Mouse (Mus musculus) heart, embryonic 14.5 days (tissue): ENCODE measurements around the gene Kcnab1. TPM values are rescaled to one million over a fixed set of nuclear protein-coding genes. Genes with fewer than 3 reads are reported as not detected.

Experiments used
- ATAC-seq: fragments of 200-750 bp; cut with Nextera tagmentation; 2 replicates; pipeline ENCODE4 v1.8.0; 2017; ENCODE audit warnings: low read depth, moderate TSS enrichment; ENCODE audit not compliant: insufficient number of reproducible peaks, insufficient read depth, low FRiP score
- H3K27ac ChIP-seq, 2 experiments: fragments of 200-500 bp in 1 of 2; fragments of 300-500 bp in 1 of 2; sonication (generic) in 1 of 2; replicated peaks in 1 of 2; 2 replicates each; pipeline ENCODE4 v1.5.1; 2012 to 2014; ENCODE audit warnings: low read depth in 2 of 2, low read length in 2 of 2, control low read depth in 1 of 2, mild to moderate bottlenecking in 1 of 2, mixed read lengths in 1 of 2; ENCODE audit not compliant: control insufficient read depth in 1 of 2, insufficient read depth in 1 of 2
- H3K27me3 ChIP-seq: fragments of 300-500 bp; sonication (generic); 2 replicates; pipeline ENCODE4 v1.6.1; 2014; ENCODE audit warnings: mild to moderate bottlenecking, low read length, control low read depth; ENCODE audit not compliant: control insufficient read depth, insufficient read depth
- H3K36me3 ChIP-seq: fragments of 300-500 bp; sonication (generic); 2 replicates; pipeline ENCODE4 v1.6.1; 2014; ENCODE audit warnings: mild to moderate bottlenecking, control low read depth, low read length, mixed read lengths; ENCODE audit not compliant: control insufficient read depth, insufficient read depth
- H3K4me1 ChIP-seq, 2 experiments: fragments of 200-500 bp in 1 of 2; fragments of 300-500 bp in 1 of 2; sonication (generic) in 1 of 2; 2 replicates each; pipeline ENCODE4 v1.6.1; 2012 to 2014; ENCODE audit warnings: low read length in 2 of 2, control low read depth in 1 of 2, mixed read lengths in 1 of 2; ENCODE audit not compliant: control insufficient read depth in 2 of 2, insufficient read depth in 2 of 2
- H3K4me2 ChIP-seq: fragments of 300-500 bp; sonication (generic); 2 replicates; pipeline ENCODE4 v1.6.1; 2014; ENCODE audit warnings: mild to moderate bottlenecking, low read length
- H3K4me3 ChIP-seq, 2 experiments: fragments of 200-500 bp in 1 of 2; fragments of 300-500 bp in 1 of 2; sonication (generic) in 1 of 2; 2 replicates each; pipeline ENCODE4 v1.5.1; 2012 to 2014; ENCODE audit warnings: low read length in 2 of 2, mild to moderate bottlenecking in 2 of 2, control low read depth in 1 of 2, low read depth in 1 of 2, moderate library complexity in 1 of 2; ENCODE audit not compliant: control insufficient read depth in 1 of 2, insufficient read depth in 1 of 2
- H3K9ac ChIP-seq: fragments of 300-500 bp; sonication (generic); 2 replicates; pipeline ENCODE4 v1.6.1; 2014; ENCODE audit warnings: mild to moderate bottlenecking, low read length
- H3K9me3 ChIP-seq: fragments of 300-500 bp; sonication (generic); 2 replicates; pipeline ENCODE4 v1.6.1; 2016; ENCODE audit warnings: low read length, control low read depth; ENCODE audit not compliant: control insufficient read depth
- WGBS: fragments of 180-500 bp; shearing (Covaris S2); extraction: QIAGEN DNeasy Blood & Tissue Kit; methylation state at CpG from one replicate; pipeline ENCODE4 v1.1.7; 2014; 5-methylcytosine and 5-hydroxymethylcytosine counted together
- polyA plus RNA-seq: library from polyadenylated mRNA; unstranded; fragments of >200 nt; fragmentation: Nextera tagmentation; extraction: Ambion mirVana; gene quantifications from 2 replicates; pipeline ENCODE4 v1.2.1, GENCODE M21; 2014

Gene Kcnab1
- polyA plus RNA-seq, 1 experiment from 2014 or later = 2.8 TPM

DNA sequence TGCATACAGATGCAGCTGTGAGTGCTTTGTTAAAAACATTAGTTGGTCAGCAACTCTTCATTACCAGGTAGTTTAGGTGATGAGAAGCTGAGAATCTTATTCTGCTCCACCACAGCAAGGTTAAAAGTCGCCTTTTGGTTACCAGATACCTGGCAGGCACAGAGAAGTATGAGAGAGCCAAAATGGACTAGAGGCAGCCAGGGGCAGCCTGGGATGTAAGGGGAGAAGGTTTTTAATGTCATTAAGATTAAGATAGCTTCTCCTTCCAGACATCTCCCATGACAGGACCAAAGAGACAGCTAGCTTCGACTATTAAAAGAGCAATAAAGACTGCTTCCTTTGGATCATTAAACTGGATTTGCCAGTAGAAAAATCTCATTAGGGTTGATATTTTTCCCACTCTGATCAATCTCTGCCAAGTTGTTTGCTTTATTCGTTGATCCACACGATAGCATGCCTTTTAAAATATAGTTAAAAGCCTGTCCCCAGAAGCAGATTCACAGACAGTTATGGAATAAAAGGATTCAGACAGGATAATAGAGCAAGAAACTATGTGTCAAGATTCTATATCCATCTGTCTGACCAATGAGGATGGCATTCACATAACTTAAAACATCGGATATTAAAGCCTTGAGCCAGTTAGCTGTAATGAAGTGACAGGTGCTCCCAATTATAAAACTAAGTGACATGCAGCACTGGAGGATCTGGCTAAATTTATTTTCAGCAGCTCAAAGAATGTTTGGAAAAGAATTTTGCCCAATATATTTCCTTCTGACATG, 231.2 kb downstream of the Kcnab1 start:
- Histone ChIP-seq H3K4me2 (no peak overlapping the region), H3K4me3 (no peak overlapping the region), H3K27me3 (no peaks in the 10 kb centered on the region), H3K9ac (no peak overlapping the region), H3K4me1 (0 out of 4 replicates have a peak, but pooled peaks cover 0 to 2% of the 10 kb centered on the region in 2 experiments), H3K36me3 (no peaks in the 10 kb centered on the region), H3K9me3 (no peaks in the 10 kb centered on the region), H3K27ac (no peak overlapping the region)
- ATAC-seq = no peak
- WGBS = 80% methylated on average over 5 of the region's 5 CpGs

- 89% methylated on average over 1 of the region's 1 CpGs for WGBS
- H3K27ac ChIP-seq = no peak overlapping the region
- no peak overlapping the region for H3K4me2 ChIP-seq
- H3K9ac ChIP-seq = no peak overlapping the region
- H3K9me3 ChIP-seq = no peaks in the 10 kb centered on the region
- no peaks in the 10 kb centered on the region for H3K27me3 ChIP-seq
- H3K36me3 ChIP-seq = no peaks in the 10 kb centered on the region
- ATAC-seq = no peak
- H3K4me1 ChIP-seq = peaks cover 0 to 8% of the 10 kb centered on the region in 2 experiments; a peak in 1 of 4 replicates
- no peak overlapping the region for H3K4me3 ChIP-seq
Measured at GRCm38 (mm10) chr3:65346176-65346575, 237.0 kb downstream of the Kcnab1 start.

DNA sequence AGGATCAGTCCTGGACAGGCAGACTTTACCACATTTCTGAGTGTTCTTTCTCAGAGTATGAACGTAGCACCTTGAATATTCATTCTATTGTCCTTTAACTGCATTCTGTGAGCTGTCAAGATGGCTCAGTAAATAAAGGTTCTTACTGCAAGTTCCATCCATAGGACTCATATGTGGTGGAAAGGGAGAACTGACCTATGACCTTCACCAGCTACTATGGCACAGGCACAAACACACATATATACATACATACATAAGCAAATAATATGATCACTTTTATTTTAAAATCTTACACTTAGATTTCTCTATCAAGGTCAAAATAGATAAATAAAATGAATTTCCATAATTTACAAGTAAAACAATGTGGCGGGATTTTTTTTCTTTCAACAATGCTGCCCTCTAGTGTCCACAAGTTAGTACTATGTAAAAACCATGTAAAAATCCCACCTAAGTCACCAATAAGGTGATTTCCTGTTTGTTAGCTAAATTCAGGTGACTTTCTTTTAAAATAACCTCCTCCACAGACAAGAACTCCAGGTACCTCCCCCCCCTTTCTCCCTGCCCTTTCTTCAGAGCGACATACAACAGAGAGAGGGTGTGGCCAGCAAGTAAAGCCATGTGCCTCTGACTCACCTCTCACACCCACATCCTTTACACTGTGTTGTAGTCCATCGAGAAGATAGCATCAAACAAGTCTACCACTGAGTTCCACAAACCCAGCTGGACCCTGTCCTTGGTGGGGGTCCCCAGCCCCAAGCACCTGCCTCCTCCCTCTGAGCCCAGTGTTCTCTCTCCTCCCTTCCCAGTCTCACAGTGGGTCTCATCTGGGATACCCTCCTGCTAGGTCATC, 243.3 kb downstream of the Kcnab1 start:
- ATAC-seq = no peak
- Histone ChIP-seq H3K27me3 (no peaks in the 10 kb centered on the region), H3K9ac (no peak overlapping the region), H3K9me3 (no peaks in the 10 kb centered on the region), H3K27ac (no peak overlapping the region), H3K36me3 (no peaks in the 10 kb centered on the region), H3K4me2 (no peak overlapping the region), H3K4me3 (no peak overlapping the region), H3K4me1 (peaks cover 4 to 6% of the 10 kb centered on the region in 2 experiments; a peak in 2 of 4 replicates)
- 44% methylated on average over 4 of the region's 4 CpGs for WGBS

GRCm38 (mm10) chr3:65353263-65354037, 244.3 kb downstream of the Kcnab1 start:
- H3K4me1 ChIP-seq = peaks cover 6 to 7% of the 10 kb centered on the region in 2 experiments; a peak in 3 of 4 replicates
- ATAC-seq = no peak

DNA sequence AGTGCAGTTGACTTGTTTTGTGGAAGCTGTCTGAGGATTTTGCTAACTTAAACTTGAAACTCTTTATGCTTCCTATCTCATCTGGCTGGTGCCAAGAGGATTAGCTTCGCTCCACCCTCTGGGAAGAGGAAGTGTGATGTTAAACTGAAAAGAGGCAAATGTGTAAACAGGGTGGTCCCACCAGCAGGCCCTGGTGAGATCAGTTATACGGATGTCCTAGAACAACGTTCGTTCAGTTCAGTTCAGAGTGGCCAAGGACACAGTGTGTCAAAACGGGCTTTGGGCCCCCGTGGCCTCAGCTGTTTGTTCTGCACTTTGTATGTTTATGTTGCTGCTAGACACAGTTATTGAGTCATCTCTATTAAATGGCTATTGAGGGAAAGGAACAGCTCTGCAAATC, 246.3 kb downstream of the Kcnab1 start:
- Histone ChIP-seq H3K4me3 (no peak overlapping the region), H3K4me2 (no peak overlapping the region), H3K9me3 (no peaks in the 10 kb centered on the region), H3K9ac (no peak overlapping the region), H3K27ac (no peak overlapping the region), H3K27me3 (no peaks in the 10 kb centered on the region), H3K4me1 (peaks cover 10 to 21% of the 10 kb centered on the region in 2 experiments), H3K36me3 (no peaks in the 10 kb centered on the region)
- ATAC-seq = no peak
- 49% methylated on average over 6 of the region's 6 CpGs for WGBS

More at GRCm38 (mm10) chr3:65353263-65354037, 244.3 kb downstream of the Kcnab1 start:
- Histone ChIP-seq H3K4me3 (no peak overlapping the region), H3K9ac (no peak overlapping the region), H3K27ac (no peak overlapping the region), H3K36me3 (no peaks in the 10 kb centered on the region), H3K27me3 (no peaks in the 10 kb centered on the region), H3K4me2 (no peak overlapping the region), H3K9me3 (no peaks in the 10 kb centered on the region)
- 65% methylated on average over 10 of the region's 10 CpGs for WGBS

DNA sequence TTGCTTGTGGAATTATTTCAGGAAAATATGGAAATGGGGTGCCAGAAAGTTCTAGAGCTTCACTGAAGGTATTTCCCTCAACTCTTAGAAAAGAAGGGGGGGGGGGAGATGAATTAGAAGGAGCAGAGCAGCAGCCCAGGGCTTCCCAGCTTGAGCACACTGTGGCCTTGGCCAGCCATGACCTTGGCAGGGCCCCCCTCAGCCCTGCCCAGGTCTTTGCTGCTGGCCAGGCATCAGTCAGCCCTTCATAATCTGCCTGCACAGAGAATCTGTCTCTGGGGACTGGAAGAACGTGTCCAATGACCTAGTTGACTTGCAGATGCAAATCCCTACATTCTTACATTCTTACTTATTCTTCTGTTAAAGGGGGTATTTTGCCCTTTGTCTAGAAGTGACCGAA, 249.1 kb downstream of the Kcnab1 start:
- H3K4me3 ChIP-seq = no peak overlapping the region
- no peak overlapping the region for H3K9ac ChIP-seq
- H3K4me1 ChIP-seq = peaks cover 15 to 37% of the 10 kb centered on the region in 2 experiments
- H3K36me3 ChIP-seq = no peaks in the 10 kb centered on the region
- ATAC-seq = no peak
- H3K27me3 ChIP-seq = no peaks in the 10 kb centered on the region
- H3K27ac ChIP-seq = no peak overlapping the region
- H3K4me2 ChIP-seq = no peak overlapping the region
- WGBS = 54% methylated on average over 2 of the region's 2 CpGs
- no peaks in the 10 kb centered on the region for H3K9me3 ChIP-seq

DNA sequence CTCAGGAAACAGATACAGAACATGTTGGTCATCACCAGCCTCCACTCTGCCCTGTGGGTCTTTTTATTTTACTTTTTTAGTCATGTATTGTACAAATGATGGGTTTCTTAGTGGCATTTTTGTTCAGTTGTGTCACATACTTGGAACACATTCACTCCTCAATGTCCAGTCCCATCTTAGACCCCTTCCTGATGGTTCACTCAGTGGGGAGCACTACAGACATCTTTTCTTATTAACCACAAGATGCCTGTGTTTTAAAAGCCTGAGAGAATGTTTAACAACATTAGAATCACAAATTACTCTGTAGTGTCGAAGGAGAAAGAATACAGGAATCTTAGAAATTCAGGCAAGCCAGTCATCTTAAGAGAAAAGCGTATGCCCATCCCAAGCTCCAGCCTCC, 249.7 kb downstream of the Kcnab1 start:
- WGBS = 83% methylated on average over 2 of the region's 2 CpGs
- H3K36me3 ChIP-seq = no peaks in the 10 kb centered on the region
- H3K27me3 ChIP-seq = no peaks in the 10 kb centered on the region
- no peak overlapping the region for H3K4me3 ChIP-seq
- peaks cover 17 to 42% of the 10 kb centered on the region in 2 experiments for H3K4me1 ChIP-seq
- H3K9me3 ChIP-seq = no peaks in the 10 kb centered on the region
- no peak for ATAC-seq
- H3K9ac ChIP-seq = no peak overlapping the region
- no peak overlapping the region for H3K4me2 ChIP-seq
- no peak overlapping the region for H3K27ac ChIP-seq
